In genomic region chr14:86869536-86869935, GRCm38 (mm10) we compare ENCODE assay signal across 8 mouse cellular contexts.
DNase-seq lines count a peak whose midpoint lies in the region; ATAC-seq and TF ChIP-seq lines count a peak whose summit lies in the region.

No protein-coding gene starts in this region.

- H3K36me3 ChIP-seq in heart, adult 2 months (ENCODE audit: control insufficient read depth, insufficient read depth, low read length): no peaks in the 10 kb centered on the region
- H3K36me3 ChIP-seq in heart, embryonic 12.5 days: no peaks in the 10 kb centered on the region

- DNase-seq in heart, adult 2 months: no peak
- peak; percentile 10 for DNase-seq in B cell, adult 2 months
- peak; percentile 62 for DNase-seq in adrenal gland, postnatal 25 days
- peak; percentile 71 for DNase-seq in kidney, postnatal 14 days
- peak; percentile 42 for DNase-seq in lung, postnatal 36 days
- DNase-seq in T-cell, adult 2 months (ENCODE audit: low spot score): no peak

- peak; percentile 28 for TF ChIP-seq CTCF in heart, adult 2 months (IDR thresholded peaks at IDR 0.05)
- peak; percentile 40; the same call in 1 of the 2 replicates for TF ChIP-seq CTCF in embryonic fibroblast, embryonic 13.5 days (IDR thresholded peaks at IDR 0.05; ENCODE audit: borderline replicate concordance, insufficient read depth, low read length)

- no peaks in the 10 kb centered on the region for H3K4me1 ChIP-seq in heart, adult 2 months (ENCODE audit: control insufficient read depth, insufficient read depth, low read length)
- no peaks in the 10 kb centered on the region for H3K4me1 ChIP-seq in heart, embryonic 12.5 days (replicated peaks)
- H3K4me1 ChIP-seq in embryonic fibroblast, embryonic 13.5 days (ENCODE audit: control insufficient read depth, insufficient read depth, low read length): no peaks in the 10 kb centered on the region

- no peak overlapping the region for H3K27ac ChIP-seq in heart, adult 2 months
- H3K27ac ChIP-seq in heart, embryonic 12.5 days (ENCODE audit: poor library complexity, severe bottlenecking): no peak overlapping the region
- H3K27ac ChIP-seq in embryonic fibroblast, embryonic 13.5 days (ENCODE audit: insufficient read depth, low read length): no peak overlapping the region

- TF ChIP-seq POLR2A in heart, adult 2 months (IDR thresholded peaks at IDR 0.05; ENCODE audit: insufficient read depth, low read depth, low read length): no peak
- no peak for TF ChIP-seq POLR2A in embryonic fibroblast, embryonic 13.5 days (IDR thresholded peaks at IDR 0.05; ENCODE audit: low read depth, low read length)

- H3K4me3 ChIP-seq in heart, adult 2 months: no peak overlapping the region
- H3K4me3 ChIP-seq in heart, embryonic 12.5 days: no peak overlapping the region
- H3K4me3 ChIP-seq in embryonic fibroblast, embryonic 13.5 days (ENCODE audit: insufficient read depth, low read length): no peak overlapping the region

- no peak for ATAC-seq in heart, embryonic 12.5 days (ENCODE audit: insufficient number of reproducible peaks, low FRiP score)

- intact Hi-C loops in heart, adult 2 months (cut with DNase I): no loop called here

- no peaks in the 10 kb centered on the region for H3K79me2 ChIP-seq in heart, adult 2 months (replicated peaks; ENCODE audit: control insufficient read depth, insufficient read depth, low read length)

- no peaks in the 10 kb centered on the region for H3K9me3 ChIP-seq in heart, embryonic 12.5 days (replicated peaks)

- 81% methylated on average over 5 of the region's 5 CpGs for WGBS in heart, adult 2 months
- 88% methylated on average over 5 of the region's 5 CpGs for WGBS in heart, embryonic 12.5 days

- TF ChIP-seq EP300 in heart, adult 2 months (IDR thresholded peaks at IDR 0.05; ENCODE audit: insufficient read depth, low read depth, low read length): no peak

- H3K4me2 ChIP-seq in heart, embryonic 12.5 days: no peak overlapping the region

- no peak overlapping the region for H3K9ac ChIP-seq in heart, adult 2 months (ENCODE audit: low read depth, low read length)
- no peak overlapping the region for H3K9ac ChIP-seq in heart, embryonic 12.5 days

- no peaks in the 10 kb centered on the region for H3K27me3 ChIP-seq in heart, adult 2 months (ENCODE audit: control insufficient read depth, insufficient read depth, low read length)
- no peaks in the 10 kb centered on the region for H3K27me3 ChIP-seq in heart, embryonic 12.5 days (replicated peaks)

Comparison
In these comparisons a context has a peak if more than half of its experiments do, and no peak if none do; other contexts are left out.
1. DNase-seq: peak in B cell, adult 2 months (2 of 2), adrenal gland, postnatal 25 days (single experiment), kidney, postnatal 14 days (single experiment) and lung, postnatal 36 days (single experiment); none in heart, adult 2 months (0 of 2) and T-cell, adult 2 months (single experiment).